Mouse (Mus musculus) myocyte (in vitro differentiated cells): ENCODE results near the gene Sdccag8. TPM values are rescaled to one million over a fixed set of nuclear protein-coding genes. Genes with fewer than 3 reads are reported as not detected.
"Not testable (repeated sequence)": the region's sequence is repeated elsewhere in the genome, so short reads cannot be mapped to it uniquely, and the experiment has no call there.

ENCODE experiments used
- H3K27me3 ChIP-seq: one replicate; pipeline ENCODE4 v1.6.1; 2011; ENCODE audit not compliant: control insufficient read depth, insufficient read depth, insufficient read length
- H3K36me3 ChIP-seq: one replicate; pipeline ENCODE4 v1.6.1; 2011; ENCODE audit not compliant: control insufficient read depth, insufficient read depth
- H3K4me2 ChIP-seq: one replicate; pipeline ENCODE4 v1.6.1; 2011; ENCODE audit warnings: low read depth, control low read depth
- H3K4me3 ChIP-seq: one replicate; pipeline ENCODE4 v1.5.1; 2011; ENCODE audit warnings: mild to moderate bottlenecking, control low read depth, moderate library complexity
- H3K79me2 ChIP-seq: one replicate; pipeline ENCODE4 v1.6.1; 2011; ENCODE audit not compliant: control insufficient read depth, insufficient read depth
- H3ac ChIP-seq: one replicate; pipeline ENCODE4 v1.6.1; 2011; ENCODE audit not compliant: control insufficient read depth, insufficient read length
- CEBPB ChIP-seq: IDR thresholded peaks from 2 replicates; pipeline ENCODE4 v1.6.1; 2011; ENCODE audit warnings: mild to moderate bottlenecking, moderate library complexity; ENCODE audit not compliant: poor library complexity, insufficient read depth, severe bottlenecking
- E2F4 ChIP-seq: IDR thresholded peaks from one replicate; pipeline ENCODE4 v1.6.1; 2011; ENCODE audit warnings: mild to moderate bottlenecking, control low read depth, moderate library complexity; ENCODE audit not compliant: insufficient read depth
- MAX ChIP-seq: IDR thresholded peaks from one replicate; pipeline ENCODE4 v1.6.1; 2011; ENCODE audit warnings: low read depth, mild to moderate bottlenecking, control low read depth
- MYOD1 ChIP-seq, 3 experiments: IDR thresholded peaks; one replicate each; pipeline ENCODE4 v1.6.1; 2011; ENCODE audit warnings: control low read depth in 2 of 3, low read depth in 2 of 3, mild to moderate bottlenecking in 2 of 3, moderate library complexity in 1 of 3; ENCODE audit not compliant: insufficient read length in 2 of 3, control insufficient read depth in 1 of 3
- MYOG ChIP-seq, 3 experiments: IDR thresholded peaks; one replicate each; pipeline ENCODE4 v1.6.1; 2011; ENCODE audit warnings: control low read depth in 2 of 3, low read depth in 2 of 3, mild to moderate bottlenecking in 2 of 3; ENCODE audit not compliant: insufficient read length in 2 of 3, control insufficient read depth in 1 of 3, insufficient read depth in 1 of 3
- POLR2A ChIP-seq: IDR thresholded peaks from one replicate; pipeline ENCODE4 v1.6.1; 2011; ENCODE audit warnings: low read depth, mild to moderate bottlenecking, control low read depth, moderate library complexity; ENCODE audit not compliant: insufficient read length
- POLR2AphosphoS2 ChIP-seq: IDR thresholded peaks from one replicate; pipeline ENCODE4 v1.6.1; 2011; ENCODE audit warnings: low read depth, control low read depth; ENCODE audit not compliant: insufficient read length
- REST ChIP-seq: IDR thresholded peaks from one replicate; pipeline ENCODE4 v1.6.1; 2011; ENCODE audit warnings: mild to moderate bottlenecking, control low read depth, moderate library complexity; ENCODE audit not compliant: insufficient read depth, insufficient read length
- SRF ChIP-seq: IDR thresholded peaks from one replicate; pipeline ENCODE4 v1.6.1; 2011; ENCODE audit warnings: low read depth; ENCODE audit not compliant: control insufficient read depth, insufficient read length
- TCF12 ChIP-seq: IDR thresholded peaks from one replicate; pipeline ENCODE4 v1.6.1; 2011; ENCODE audit warnings: mild to moderate bottlenecking, control low read depth; ENCODE audit not compliant: poor library complexity, insufficient read depth, severe bottlenecking
- TCF3 ChIP-seq: IDR thresholded peaks from one replicate; pipeline ENCODE4 v1.6.1; 2011; ENCODE audit warnings: low read depth, control low read depth; ENCODE audit not compliant: insufficient read length
- USF1 ChIP-seq: IDR thresholded peaks from one replicate; pipeline ENCODE4 v1.6.1; 2011; ENCODE audit warnings: low read depth, mild to moderate bottlenecking, control low read depth, moderate library complexity
- polyA plus RNA-seq: library from polyadenylated mRNA; unstranded; fragments of >200 nt; fragmentation: generic; extraction: Trizol; gene quantifications from one replicate; pipeline ENCODE4 v1.2.1, GENCODE M21; 2012; ENCODE audit warnings: missing spikeins

Gene Sdccag8
- polyA plus RNA-seq, 1 experiment, result 8.4 TPM

- H3K27me3 ChIP-seq, result no peaks in the 10 kb centered on the region
- H3K79me2 ChIP-seq, result peaks cover 15% of the 10 kb centered on the region
- H3ac ChIP-seq, result no peak overlapping the region
- peaks cover 5% of the 10 kb centered on the region for H3K36me3 ChIP-seq
- TF ChIP-seq MYOD1 (IDR thresholded peaks at IDR 0.05; ENCODE audit: control insufficient read depth in 1 of 3, insufficient read length in 2 of 3, low read depth in 2 of 3) (no peak), CEBPB (no peak), MAX (no peak), POLR2A (no peak), TCF3 (no peak)
- H3K4me2 ChIP-seq, result peak overlapping the region; percentile 66
- peak overlapping the region; percentile 35 for H3K4me3 ChIP-seq
Observed at GRCm38 (mm10) chr1:176832607-176833006, 18.1 kb downstream of the Sdccag8 start.

GRCm38 (mm10) chr1:176833257-176833656 lies 18.8 kb downstream of the Sdccag8 start:
- peak overlapping the region; percentile 35 for H3K4me3 ChIP-seq
- TF ChIP-seq TCF12, result no peak
- no peak for TF ChIP-seq POLR2AphosphoS2
- no peak for TF ChIP-seq SRF
- no peak for TF ChIP-seq MAX
- no peak for TF ChIP-seq USF1
- no peak for TF ChIP-seq E2F4
- no peak for TF ChIP-seq TCF3
- TF ChIP-seq MYOD1 (IDR thresholded peaks at IDR 0.05; ENCODE audit: control insufficient read depth in 1 of 3, insufficient read length in 2 of 3, low read depth in 2 of 3), result no peak
- TF ChIP-seq MYOG (IDR thresholded peaks at IDR 0.05; ENCODE audit: control insufficient read depth in 1 of 3, insufficient read depth in 1 of 3, insufficient read length in 2 of 3, low read depth in 2 of 3), result no peak
- TF ChIP-seq POLR2A, result no peak
- TF ChIP-seq CEBPB, result no peak
- no peak for TF ChIP-seq REST
- peak overlapping the region; percentile 66 for H3K4me2 ChIP-seq
- peaks cover 15% of the 10 kb centered on the region for H3K79me2 ChIP-seq
- H3K27me3 ChIP-seq, result no peaks in the 10 kb centered on the region
- H3K36me3 ChIP-seq, result peaks cover 5% of the 10 kb centered on the region
- H3ac ChIP-seq, result no peak overlapping the region

- Histone ChIP-seq H3ac (no peak overlapping the region), H3K27me3 (no peaks in the 10 kb centered on the region), H3K4me3 (peak overlapping the region; percentile 35), H3K4me2 (peak overlapping the region; percentile 66), H3K79me2 (peaks cover 15% of the 10 kb centered on the region), H3K36me3 (peaks cover 1% of the 10 kb centered on the region)
- TF ChIP-seq TCF12 (no peak), CEBPB (peak; percentile 80), TCF3 (no peak)
Observed at GRCm38 (mm10) chr1:176833948-176834347, 19.5 kb downstream of the Sdccag8 start.

- Histone ChIP-seq H3ac (peak overlapping the region; percentile 95), H3K4me2 (peak overlapping the region; percentile 66), H3K4me3 (peak overlapping the region; percentile 35), H3K27me3 (no peaks in the 10 kb centered on the region), H3K79me2 (peaks cover 10% of the 10 kb centered on the region), H3K36me3 (no peaks in the 10 kb centered on the region)
- peak; percentile 53 for TF ChIP-seq POLR2A
- TF ChIP-seq POLR2AphosphoS2, result peak; percentile 64
- no peak for TF ChIP-seq E2F4
- TF ChIP-seq CEBPB, result no peak
- TF ChIP-seq SRF, result no peak
- TF ChIP-seq MYOD1 (IDR thresholded peaks at IDR 0.05; ENCODE audit: control insufficient read depth in 1 of 3, insufficient read length in 2 of 3, low read depth in 2 of 3), result peak; percentile 68 to 83 (median 79)
- no peak for TF ChIP-seq TCF12
- TF ChIP-seq MAX, result peak; percentile 90
- TF ChIP-seq MYOG (IDR thresholded peaks at IDR 0.05; ENCODE audit: control insufficient read depth in 1 of 3, insufficient read depth in 1 of 3, insufficient read length in 2 of 3, low read depth in 2 of 3), result peak in 1 of 3 experiments; percentile 41
- no peak for TF ChIP-seq TCF3
- no peak for TF ChIP-seq REST
- peak; percentile 96 for TF ChIP-seq USF1
Observed at GRCm38 (mm10) chr1:176834880-176835279, 20.4 kb downstream of the Sdccag8 start.

- peak overlapping the region; percentile 95 for H3ac ChIP-seq
- H3K27me3 ChIP-seq, result no peaks in the 10 kb centered on the region
- no peaks in the 10 kb centered on the region for H3K36me3 ChIP-seq
- peak overlapping the region; percentile 66 for H3K4me2 ChIP-seq
- TF ChIP-seq POLR2A (peak; percentile 10), CEBPB (no peak)
- peak overlapping the region; percentile 35 for H3K4me3 ChIP-seq
- peaks cover 10% of the 10 kb centered on the region for H3K79me2 ChIP-seq
Observed at GRCm38 (mm10) chr1:176835501-176836294, 21.2 kb downstream of the Sdccag8 start.

- not testable (repeated sequence) for H3K4me3 ChIP-seq, H3ac ChIP-seq, H3K79me2 ChIP-seq, H3K36me3 ChIP-seq, H3K27me3 ChIP-seq, H3K4me2 ChIP-seq
Observed at GRCm38 (mm10) chr1:176836562-176836961, 22.1 kb downstream of the Sdccag8 start.
